Comparison of ENCODE assay signal across 8 mouse cellular contexts in the genomic region with DNA sequence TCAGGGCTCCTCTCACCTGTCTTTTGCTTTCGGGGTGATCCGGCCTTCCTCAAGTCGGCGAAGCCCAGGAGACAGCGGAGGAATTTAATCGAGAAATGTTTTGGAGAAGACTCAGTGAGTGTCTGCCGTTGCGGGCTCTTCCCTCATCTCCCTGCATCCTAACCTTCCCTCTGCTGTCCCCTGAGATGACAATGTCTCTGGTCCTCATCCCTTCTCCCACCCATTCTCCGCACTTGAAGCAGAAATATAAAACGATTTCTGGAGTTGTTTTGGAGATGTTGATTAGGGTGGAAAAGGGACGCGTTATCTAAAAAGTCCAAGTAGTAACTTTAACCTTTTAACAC. TPM values are rescaled to one million over a fixed set of nuclear protein-coding genes. Genes with fewer than 3 reads are reported as not detected.
DNase-seq lines count a peak whose midpoint lies in the region; ATAC-seq and TF ChIP-seq lines count a peak whose summit lies in the region.

No protein-coding gene starts in this region.

- DNase-seq in heart, adult 9 months (ENCODE audit: low spot score in 2 of 2): no peak
- DNase-seq in right cerebral cortex, postnatal 14 days: no peak
- DNase-seq in frontal cortex, postnatal 25 days (ENCODE audit: low spot score in 2 of 2): no peak

- peak overlapping the region; percentile 85 for H3K4me2 ChIP-seq in heart, embryonic 11.5 days
- H3K4me2 ChIP-seq in forebrain, embryonic 15.5 days (replicated peaks): peak overlapping the region; percentile 83
- H3K4me2 ChIP-seq in liver, embryonic 16.5 days (ENCODE audit: low read depth, low read length): peak overlapping the region; percentile 70

- H3K9ac ChIP-seq in heart, embryonic 11.5 days (ENCODE audit: low read depth, low read length): peak overlapping the region; percentile 74
- peak overlapping the region; percentile 40 for H3K9ac ChIP-seq in ES-Bruce4 (ENCODE audit: low read depth, poor library complexity, severe bottlenecking)
- H3K9ac ChIP-seq in forebrain, embryonic 15.5 days (replicated peaks): peak overlapping the region; percentile 77
- H3K9ac ChIP-seq in liver, embryonic 16.5 days (ENCODE audit: low read depth, low read length): peak overlapping the region; percentile 80

- H3K9me3 ChIP-seq in heart, embryonic 11.5 days (replicated peaks; ENCODE audit: control insufficient read depth, low read length): no peaks in the 10 kb centered on the region
- no peaks in the 10 kb centered on the region for H3K9me3 ChIP-seq in ES-Bruce4 (replicated peaks; ENCODE audit: control insufficient read depth, insufficient read depth, low read length, poor library complexity, severe bottlenecking)
- no peaks in the 10 kb centered on the region for H3K9me3 ChIP-seq in forebrain, embryonic 15.5 days
- H3K9me3 ChIP-seq in liver, embryonic 16.5 days (replicated peaks; ENCODE audit: control insufficient read depth, low read length): no peaks in the 10 kb centered on the region

- H3K36me3 ChIP-seq in heart, embryonic 11.5 days (ENCODE audit: control insufficient read depth, insufficient read depth, low read length): no peaks in the 10 kb centered on the region; the same call in 1 of the 2 replicates
- no peaks in the 10 kb centered on the region for H3K36me3 ChIP-seq in ES-Bruce4 (ENCODE audit: control insufficient read depth, insufficient read depth, low read length, poor library complexity, severe bottlenecking)
- H3K36me3 ChIP-seq in forebrain, embryonic 15.5 days: peaks cover 14% of the 10 kb centered on the region; the same call in 1 of the 2 replicates
- peaks cover 6% of the 10 kb centered on the region for H3K36me3 ChIP-seq in liver, embryonic 16.5 days (ENCODE audit: control insufficient read depth, insufficient read depth)

- WGBS in heart, embryonic 11.5 days (ENCODE audit: insufficient replicate concordance): 2% methylated on average over 12 of the region's 12 CpGs
- WGBS in forebrain, embryonic 15.5 days: 1% methylated on average over 12 of the region's 12 CpGs
- under 1% methylated on average over 12 of the region's 12 CpGs for WGBS in liver, embryonic 16.5 days (ENCODE audit: insufficient replicate concordance)

- no peak for TF ChIP-seq CTCF in ES-Bruce4 (IDR thresholded peaks at IDR 0.05; ENCODE audit: low read depth, low read length)

- peak overlapping the region; percentile 79 for H3K4me3 ChIP-seq in heart, embryonic 11.5 days (ENCODE audit: low read depth, low read length)
- peak overlapping the region; percentile 93 for H3K4me3 ChIP-seq in ES-Bruce4 (ENCODE audit: low read depth, low read length)
- H3K4me3 ChIP-seq in forebrain, embryonic 15.5 days: peak overlapping the region; percentile 89
- peak overlapping the region; percentile 81 for H3K4me3 ChIP-seq in liver, embryonic 16.5 days (ENCODE audit: low read depth, low read length)

- no peak for TF ChIP-seq POLR2A in ES-Bruce4 (IDR thresholded peaks at IDR 0.05; ENCODE audit: insufficient read depth, low read length)

- no peak for TF ChIP-seq EP300 in ES-Bruce4 (IDR thresholded peaks at IDR 0.05; ENCODE audit: insufficient read depth, low read depth, low read length)

- peaks cover 7% of the 10 kb centered on the region for H3K4me1 ChIP-seq in heart, embryonic 11.5 days (ENCODE audit: control insufficient read depth, insufficient read depth, low read length)
- H3K4me1 ChIP-seq in ES-Bruce4 (ENCODE audit: control insufficient read depth, insufficient read depth, low read length): no peaks in the 10 kb centered on the region
- peaks cover 11% of the 10 kb centered on the region for H3K4me1 ChIP-seq in forebrain, embryonic 15.5 days
- peaks cover 3% of the 10 kb centered on the region; the same call in 1 of the 2 replicates for H3K4me1 ChIP-seq in liver, embryonic 16.5 days (ENCODE audit: control insufficient read depth, low read depth, low read length)

- H3K27ac ChIP-seq in heart, embryonic 11.5 days (ENCODE audit: low read depth, low read length): no peak overlapping the region
- H3K27ac ChIP-seq in ES-Bruce4 (ENCODE audit: insufficient read depth, low read length): no peak overlapping the region
- H3K27ac ChIP-seq in forebrain, embryonic 15.5 days (replicated peaks): peak overlapping the region; percentile 31
- H3K27ac ChIP-seq in liver, embryonic 16.5 days (ENCODE audit: low read length): peak overlapping the region; percentile 86

- ATAC-seq in heart, embryonic 11.5 days (replicated peaks; ENCODE audit: insufficient number of reproducible peaks, low FRiP score, low TSS enrichment): no peak; the same call in 1 of the 2 replicates
- ATAC-seq in forebrain, embryonic 15.5 days (replicated peaks): peak; percentile 59
- peak; percentile 25 for ATAC-seq in liver, embryonic 16.5 days (ENCODE audit: low read depth)
- ATAC-seq in cerebellum, adult (ENCODE audit: insufficient number of reproducible peaks, low FRiP score, low TSS enrichment): no peak

- H3K27me3 ChIP-seq in heart, embryonic 11.5 days (ENCODE audit: control insufficient read depth, insufficient read depth, low read length): no peaks in the 10 kb centered on the region
- no peaks in the 10 kb centered on the region for H3K27me3 ChIP-seq in ES-Bruce4 (ENCODE audit: control insufficient read depth, insufficient read depth, low read length, poor library complexity, severe bottlenecking)
- H3K27me3 ChIP-seq in forebrain, embryonic 15.5 days: no peaks in the 10 kb centered on the region
- no peaks in the 10 kb centered on the region for H3K27me3 ChIP-seq in liver, embryonic 16.5 days (ENCODE audit: control insufficient read depth, insufficient read depth, low read depth, low read length)

RNA-seq across cellular contexts. Expression of a gene that starts 0.4 kb away (rescaled TPM):
- 36.0 and 37.6 TPM in 2 replicates for polyA plus RNA-seq in heart, embryonic 11.5 days (2014; fragmentation: Nextera tagmentation; extraction: Ambion mirVana)
- 30.9 and 33.9 TPM in 2 replicates for polyA plus RNA-seq in ES-Bruce4 (2011; ENCODE audit: insufficient read depth, insufficient read length, low read depth, missing spikeins)
- 78.4 and 80.9 TPM in 2 replicates for polyA plus RNA-seq in forebrain, embryonic 15.5 days (2015; fragmentation: Nextera tagmentation; extraction: Ambion mirVana)
- polyA plus RNA-seq in liver, embryonic 16.5 days (2015; fragmentation: Nextera tagmentation; extraction: Ambion mirVana): 54.4 and 55.3 TPM in 2 replicates

RNA-seq across cellular contexts. Expression of a gene that starts 28.2 kb away (rescaled TPM):
- polyA plus RNA-seq in heart, embryonic 11.5 days (2014; fragmentation: Nextera tagmentation; extraction: Ambion mirVana): 19.5 and 30.3 TPM in 2 replicates
- not detected in 2 replicates for polyA plus RNA-seq in ES-Bruce4 (2011; ENCODE audit: insufficient read depth, insufficient read length, low read depth, missing spikeins)
- 0.25 and 0.69 TPM in 2 replicates for polyA plus RNA-seq in forebrain, embryonic 15.5 days (2015; fragmentation: Nextera tagmentation; extraction: Ambion mirVana)
- polyA plus RNA-seq in liver, embryonic 16.5 days (2015; fragmentation: Nextera tagmentation; extraction: Ambion mirVana): 149 and 173 TPM in 2 replicates

RNA-seq across cellular contexts. Expression of a gene that starts 31.8 kb away (rescaled TPM):
- polyA plus RNA-seq in heart, embryonic 11.5 days (2014; fragmentation: Nextera tagmentation; extraction: Ambion mirVana): 3.6 and 3.8 TPM in 2 replicates
- 4.0 and 9.5 TPM in 2 replicates for polyA plus RNA-seq in ES-Bruce4 (2011; ENCODE audit: insufficient read depth, insufficient read length, low read depth, missing spikeins)
- polyA plus RNA-seq in forebrain, embryonic 15.5 days (2015; fragmentation: Nextera tagmentation; extraction: Ambion mirVana): 7.9 and 8.1 TPM in 2 replicates
- polyA plus RNA-seq in liver, embryonic 16.5 days (2015; fragmentation: Nextera tagmentation; extraction: Ambion mirVana): 2.2 and 2.4 TPM in 2 replicates

RNA-seq across cellular contexts. Expression of a gene that starts 38.1 kb away (rescaled TPM):
- 17.9 and 25.0 TPM in 2 replicates for polyA plus RNA-seq in heart, embryonic 11.5 days (2014; fragmentation: Nextera tagmentation; extraction: Ambion mirVana)
- 29.5 and 30.6 TPM in 2 replicates for polyA plus RNA-seq in ES-Bruce4 (2011; ENCODE audit: insufficient read depth, insufficient read length, low read depth, missing spikeins)
- 34.6 and 35.3 TPM in 2 replicates for polyA plus RNA-seq in forebrain, embryonic 15.5 days (2015; fragmentation: Nextera tagmentation; extraction: Ambion mirVana)
- 10.8 and 11.1 TPM in 2 replicates for polyA plus RNA-seq in liver, embryonic 16.5 days (2015; fragmentation: Nextera tagmentation; extraction: Ambion mirVana)

Comparison
In these comparisons a context has a peak if more than half of its experiments do, and no peak if none do; other contexts are left out.
1. ATAC-seq: peak in forebrain, embryonic 15.5 days (single experiment) and liver, embryonic 16.5 days (single experiment); none in heart, embryonic 11.5 days (single experiment) and cerebellum, adult (single experiment).
2. H3K27ac ChIP-seq: peak in forebrain, embryonic 15.5 days (single experiment) and liver, embryonic 16.5 days (single experiment); none in heart, embryonic 11.5 days (single experiment) and ES-Bruce4 (single experiment).
3. RNA of a gene that starts 28.2 kb away (polyA plus RNA-seq): 149 to 173 TPM in liver, embryonic 16.5 days and 19.5 to 30.3 TPM in heart, embryonic 11.5 days; 0.25 to 0.69 TPM in forebrain, embryonic 15.5 days and not detected in ES-Bruce4; every median in the first group is over 10 times any median in the second.
4. Peak in every context shown above with its lines, with median percentiles within 50 percentile points of each other: H3K4me2 ChIP-seq, H3K4me3 ChIP-seq and H3K9ac ChIP-seq.